Mouse (Mus musculus) intestine, embryonic 16.5 days (tissue): ENCODE results near the gene Map7d1. TPM values are rescaled to one million over a fixed set of nuclear protein-coding genes. Genes with fewer than 3 reads are reported as not detected.

Experiments
- ATAC-seq: fragments of 200-750 bp; cut with Nextera tagmentation; 2 replicates; pipeline ENCODE4 v1.8.0; 2017; ENCODE audit warnings: moderate TSS enrichment, moderate library complexity
- H3K27ac ChIP-seq: fragments of 300-500 bp; sonication (generic); 2 replicates; pipeline ENCODE4 v1.5.1; 2014; ENCODE audit warnings: mild to moderate bottlenecking, low read length
- H3K27me3 ChIP-seq: fragments of 300-500 bp; sonication (generic); replicated peaks from 2 replicates; pipeline ENCODE4 v1.6.1; 2014; ENCODE audit warnings: low read length, control low read depth, mixed read lengths; ENCODE audit not compliant: control insufficient read depth, insufficient read depth
- H3K36me3 ChIP-seq: fragments of 300-500 bp; sonication (generic); 2 replicates; pipeline ENCODE4 v1.6.1; 2014; ENCODE audit warnings: low read length, control low read depth; ENCODE audit not compliant: control insufficient read depth, insufficient read depth
- H3K4me1 ChIP-seq: fragments of 300-500 bp; sonication (generic); 2 replicates; pipeline ENCODE4 v1.6.1; 2014; ENCODE audit warnings: low read length, control low read depth, mixed read lengths; ENCODE audit not compliant: control insufficient read depth, insufficient read depth
- H3K4me2 ChIP-seq: fragments of 300-500 bp; sonication (generic); 2 replicates; pipeline ENCODE4 v1.6.1; 2014; ENCODE audit warnings: low read depth, low read length, control low read depth
- H3K4me3 ChIP-seq: fragments of 300-500 bp; sonication (generic); 2 replicates; pipeline ENCODE4 v1.5.1; 2014; ENCODE audit warnings: mild to moderate bottlenecking, low read length
- H3K9ac ChIP-seq: fragments of 300-500 bp; sonication (generic); 2 replicates; pipeline ENCODE4 v1.6.1; 2014; ENCODE audit warnings: low read depth, low read length
- H3K9me3 ChIP-seq: fragments of 300-500 bp; sonication (generic); 2 replicates; pipeline ENCODE4 v1.6.1; 2016; ENCODE audit warnings: low read length, control low read depth; ENCODE audit not compliant: control insufficient read depth
- WGBS: fragments of 180-500 bp; shearing (Covaris S2); extraction: QIAGEN DNeasy Blood & Tissue Kit; methylation state at CpG from one replicate; pipeline ENCODE4 v1.1.7; 2014; 5-methylcytosine and 5-hydroxymethylcytosine counted together
- polyA plus RNA-seq: library from polyadenylated mRNA; unstranded; fragments of >200 nt; fragmentation: Nextera tagmentation; extraction: Ambion mirVana; gene quantifications from 2 replicates; pipeline ENCODE4 v1.2.1, GENCODE M21; 2015

Gene Map7d1
- 13.1 and 16.7 TPM in 2 replicates for polyA plus RNA-seq

DNA sequence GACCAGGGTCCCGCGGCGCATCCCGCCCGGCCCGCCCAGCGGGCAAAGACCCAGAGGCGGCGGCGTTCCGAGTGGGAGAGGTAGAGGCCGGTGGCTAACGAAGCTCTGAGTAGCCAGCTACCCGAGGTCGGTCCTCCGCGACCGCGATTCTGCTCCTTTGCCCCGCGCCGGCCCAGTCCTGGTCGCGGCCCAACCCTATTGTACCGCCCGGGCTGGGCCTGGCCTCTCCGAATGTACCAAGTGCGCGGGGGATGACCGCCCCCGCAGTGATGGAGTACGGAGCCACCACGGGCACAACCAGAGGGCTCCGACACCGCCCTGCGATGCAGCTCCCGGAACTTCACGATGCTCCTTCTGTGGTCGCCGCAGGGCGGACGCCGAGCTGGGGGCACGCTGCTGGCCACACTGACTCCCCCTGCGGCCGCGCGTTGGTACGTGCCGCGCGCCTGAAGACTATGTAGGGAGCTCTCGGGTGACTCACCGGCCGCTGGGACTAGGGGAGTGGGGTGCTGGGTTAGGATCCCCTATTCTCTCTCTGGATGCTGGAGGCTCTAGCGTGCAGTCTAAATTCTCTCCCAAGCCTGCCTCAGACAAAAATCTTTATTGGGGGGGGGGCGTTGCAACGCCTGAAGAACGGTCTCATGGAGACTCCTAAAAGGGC lies at the start of gene Map7d1:
TSS of gene Map7d1 (minus strand) at position 213 of the 661 bp plus-strand sequence.
- peak within 1 kb of the TSS; percentile 97 for H3K9ac ChIP-seq
- peak; percentile 87 for ATAC-seq
- H3K4me2 ChIP-seq, result peak within 1 kb of the TSS; percentile 88
- under 1% methylated on average over 59 of the region's 59 CpGs for WGBS
- H3K4me3 ChIP-seq, result peak within 1 kb of the TSS; percentile 96
- H3K36me3 ChIP-seq, result no peaks in the 10 kb centered on the region
- peak within 1 kb of the TSS; percentile 90 for H3K27ac ChIP-seq
- H3K27me3 ChIP-seq, result no peaks in the 10 kb centered on the region
- H3K4me1 ChIP-seq, result peaks cover 70% of the 10 kb centered on the region
- no peaks in the 10 kb centered on the region for H3K9me3 ChIP-seq

DNA sequence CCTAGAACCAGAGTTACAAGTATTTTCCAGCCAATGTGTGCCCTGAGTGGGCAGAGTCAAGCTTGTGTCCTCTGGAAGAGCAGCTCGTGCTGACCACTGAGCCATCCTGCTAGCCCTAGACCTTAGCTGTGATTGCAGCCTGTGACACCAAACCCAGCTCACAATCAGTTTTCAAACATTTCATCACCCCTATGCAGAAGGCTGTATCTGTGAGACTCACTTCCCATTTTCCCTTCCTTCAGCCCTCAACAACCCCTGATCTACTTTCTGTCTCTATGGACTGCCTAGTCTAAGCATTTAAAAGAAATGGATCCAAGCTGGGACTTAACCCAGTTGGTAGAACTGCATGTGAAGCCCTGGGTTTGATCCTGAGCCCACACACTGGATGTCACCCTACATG lies 49.3 kb upstream of the Map7d1 start:
- no peak overlapping the region for H3K4me3 ChIP-seq
- peaks cover 27% of the 10 kb centered on the region for H3K27me3 ChIP-seq
- no peak overlapping the region for H3K4me2 ChIP-seq
- no peak overlapping the region for H3K27ac ChIP-seq
- 0 out of 2 replicates have a peak, but pooled peaks cover 7% of the 10 kb centered on the region for H3K9me3 ChIP-seq
- 96% methylated on average over 1 of the region's 1 CpGs for WGBS
- no peaks in the 10 kb centered on the region for H3K36me3 ChIP-seq
- H3K9ac ChIP-seq, result no peak overlapping the region
- peaks cover 11% of the 10 kb centered on the region for H3K4me1 ChIP-seq
- ATAC-seq, result no peak

DNA sequence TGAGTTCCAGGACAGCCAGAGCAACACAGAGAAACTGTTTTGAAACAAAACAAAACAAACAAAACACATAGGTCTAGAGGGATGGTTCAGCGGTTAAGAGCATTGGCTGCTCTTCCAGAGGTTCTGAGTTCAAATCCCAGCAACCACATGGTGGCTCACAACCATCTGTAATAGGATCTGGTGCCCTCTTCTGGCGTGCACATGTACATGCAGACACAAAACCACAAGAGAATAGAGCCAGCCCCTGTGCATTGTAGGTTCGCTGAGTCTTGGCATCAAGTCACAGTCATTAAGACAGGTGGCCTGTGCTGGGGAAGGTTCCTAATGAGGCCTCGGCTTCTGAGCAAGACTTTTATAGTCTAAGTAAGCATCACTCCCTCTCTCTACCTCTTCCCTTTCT lies 47.7 kb upstream of the Map7d1 start:
- 70% methylated on average over 4 of the region's 4 CpGs for WGBS
- no peak overlapping the region for H3K4me2 ChIP-seq

DNA sequence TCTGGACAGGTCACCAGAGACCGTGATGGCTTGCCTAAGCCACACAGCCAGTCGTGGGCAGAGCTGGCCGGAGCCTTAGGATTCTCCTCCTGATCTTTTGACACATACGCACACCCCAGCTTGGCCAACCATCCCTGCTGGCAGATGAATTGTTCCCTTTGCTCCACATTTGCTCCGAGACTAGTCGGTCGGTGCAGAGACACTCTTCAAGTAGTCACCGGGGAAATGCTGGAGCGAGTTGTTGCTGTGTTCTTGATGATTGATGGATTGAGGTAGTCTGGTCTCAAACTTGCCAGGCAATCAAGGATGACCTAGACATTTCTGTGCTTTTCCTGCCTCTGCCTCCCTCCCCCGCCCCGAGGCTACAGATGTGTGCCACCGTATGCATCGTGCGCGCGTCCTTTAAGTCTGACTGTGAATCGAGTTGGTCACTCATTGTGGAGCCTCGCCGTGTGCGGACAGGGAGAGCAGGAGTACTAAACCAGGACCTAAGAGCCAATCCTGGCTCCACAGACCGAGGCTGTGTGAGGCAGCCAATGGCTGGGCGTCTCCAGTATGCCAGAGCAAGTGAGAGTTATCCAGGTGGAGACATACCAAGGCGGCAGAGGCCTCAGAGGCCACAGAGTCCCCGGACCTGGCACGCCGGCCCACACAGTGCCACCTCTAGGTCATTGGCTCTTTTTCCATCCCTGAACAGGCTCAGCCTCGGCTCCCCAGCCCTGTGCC lies 45.6 kb upstream of the Map7d1 start:
- WGBS, result 13% methylated on average over 27 of the region's 27 CpGs
- Histone ChIP-seq H3K9me3 (0 out of 2 replicates have a peak, but pooled peaks cover 7% of the 10 kb centered on the region), H3K27ac (no peak overlapping the region), H3K36me3 (no peaks in the 10 kb centered on the region), H3K4me2 (peak overlapping the region; percentile 80), H3K9ac (peak overlapping the region; percentile 56), H3K4me1 (peaks cover 22% of the 10 kb centered on the region), H3K4me3 (peak overlapping the region; percentile 46), H3K27me3 (peaks cover 34% of the 10 kb centered on the region)
- ATAC-seq, result no peak

More for the DNA sequence above, 47.7 kb upstream of the Map7d1 start:
- Histone ChIP-seq H3K4me3 (no peak overlapping the region), H3K36me3 (no peaks in the 10 kb centered on the region), H3K9ac (no peak overlapping the region), H3K4me1 (peaks cover 15% of the 10 kb centered on the region), H3K9me3 (0 out of 2 replicates have a peak, but pooled peaks cover 7% of the 10 kb centered on the region), H3K27me3 (peaks cover 34% of the 10 kb centered on the region), H3K27ac (no peak overlapping the region)
- no peak for ATAC-seq

DNA sequence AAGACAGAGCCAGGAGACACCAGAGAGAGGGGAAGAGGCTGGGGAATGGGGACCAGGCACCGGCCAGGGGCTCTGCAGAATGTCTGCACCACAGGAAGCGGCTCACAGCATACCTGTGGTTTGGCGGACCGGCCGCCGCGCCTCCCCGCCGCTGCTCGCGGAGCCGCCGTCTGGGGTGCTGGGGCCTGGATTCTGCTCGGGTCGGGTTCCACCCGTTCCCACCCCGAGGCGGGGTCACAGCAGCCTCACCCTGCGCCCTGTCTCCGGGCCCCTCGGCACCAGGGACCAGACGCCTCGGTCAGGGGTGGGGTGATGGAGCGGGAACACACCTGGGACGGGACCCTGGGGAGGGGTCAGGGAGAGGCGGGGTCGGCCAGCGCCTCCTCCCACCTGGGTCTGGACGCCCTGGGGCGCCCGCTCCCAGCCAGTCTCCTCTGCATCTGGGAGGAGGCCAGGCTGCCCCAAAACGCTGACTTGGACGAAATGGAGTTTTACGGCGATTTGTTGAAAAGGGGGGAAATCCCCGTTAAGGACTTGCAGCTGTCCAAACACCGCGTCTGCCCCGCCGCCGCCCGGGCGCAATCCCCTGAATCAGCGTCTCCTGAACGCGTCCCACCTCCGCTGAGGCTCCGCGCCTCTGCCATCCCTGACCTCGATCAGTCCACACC lies 44.9 kb upstream of the Map7d1 start:
- Histone ChIP-seq H3K4me3 (peak overlapping the region; percentile 46), H3K9ac (peak overlapping the region; percentile 56), H3K27ac (no peak overlapping the region), H3K4me2 (peak overlapping the region; percentile 80), H3K9me3 (0 out of 2 replicates have a peak, but pooled peaks cover 5% of the 10 kb centered on the region), H3K27me3 (peaks cover 34% of the 10 kb centered on the region), H3K4me1 (peaks cover 27% of the 10 kb centered on the region), H3K36me3 (no peaks in the 10 kb centered on the region)
- WGBS, result under 1% methylated on average over 48 of the region's 50 CpGs
- ATAC-seq, result peak; percentile 30

DNA sequence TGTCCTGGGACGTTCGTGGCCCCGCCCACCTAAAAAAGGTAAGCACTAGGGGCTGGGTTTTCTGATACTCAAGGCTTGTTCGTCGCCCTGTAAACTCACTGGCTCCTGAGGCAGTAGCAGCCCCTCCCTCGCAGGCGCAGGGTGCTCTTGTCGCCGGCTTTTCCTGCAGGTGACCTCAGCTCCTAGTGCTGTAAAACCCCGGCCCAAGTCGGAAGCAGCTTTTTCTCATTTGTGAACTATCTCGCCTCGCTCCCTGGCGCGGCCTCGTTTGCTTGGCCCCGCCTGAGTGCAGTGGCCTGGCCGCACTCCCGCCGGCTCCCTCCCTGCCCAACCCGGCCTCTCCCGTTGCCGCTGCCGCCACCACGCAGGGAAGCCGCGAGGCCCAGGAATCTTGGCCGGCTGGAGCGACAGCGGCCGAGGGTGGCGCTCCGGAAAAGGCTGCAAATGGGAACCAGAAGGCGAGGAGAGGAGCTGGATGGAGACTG lies 40.5 kb upstream of the Map7d1 start:
- Histone ChIP-seq H3K36me3 (no peaks in the 10 kb centered on the region), H3K9me3 (no peaks in the 10 kb centered on the region), H3K27me3 (peaks cover 29% of the 10 kb centered on the region), H3K9ac (peak overlapping the region; percentile 60), H3K27ac (no peak overlapping the region; the same call in 1 of the 2 replicates), H3K4me3 (peak overlapping the region; percentile 38), H3K4me2 (peak overlapping the region; percentile 61), H3K4me1 (peaks cover 27% of the 10 kb centered on the region)
- ATAC-seq, result peak; percentile 76
- whole genome bisulfite sequencing, result under 1% methylated on average over 34 of the region's 34 CpGs

DNA sequence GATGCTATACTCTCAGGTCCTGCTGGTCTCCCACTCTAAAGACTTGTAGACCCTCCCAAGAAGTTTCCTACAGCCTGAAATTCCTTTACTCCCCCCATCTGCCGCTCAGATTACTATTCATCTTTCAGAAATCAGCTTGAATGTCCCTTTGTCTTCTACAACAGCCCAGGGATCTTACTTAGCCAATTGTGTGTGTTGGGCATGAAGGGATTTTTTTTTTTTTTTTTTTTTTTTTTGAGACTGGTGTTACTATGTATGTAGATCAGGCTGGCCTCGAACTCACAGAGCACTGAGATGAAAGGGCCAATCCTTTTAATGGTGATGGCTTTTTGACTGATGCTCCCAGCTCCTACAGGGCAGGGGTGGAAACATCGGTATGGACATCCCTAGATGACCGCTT lies 39.8 kb upstream of the Map7d1 start:
- no peaks in the 10 kb centered on the region for H3K9me3 ChIP-seq
- peaks cover 21% of the 10 kb centered on the region for H3K4me1 ChIP-seq
- no peak overlapping the region for H3K9ac ChIP-seq
- H3K27me3 ChIP-seq, result peaks cover 22% of the 10 kb centered on the region
- ATAC-seq, result no peak
- H3K36me3 ChIP-seq, result no peaks in the 10 kb centered on the region
- WGBS, result 46% methylated on average over 4 of the region's 4 CpGs
- no peak overlapping the region for H3K4me2 ChIP-seq
- no peak overlapping the region for H3K27ac ChIP-seq
- H3K4me3 ChIP-seq, result no peak overlapping the region

DNA sequence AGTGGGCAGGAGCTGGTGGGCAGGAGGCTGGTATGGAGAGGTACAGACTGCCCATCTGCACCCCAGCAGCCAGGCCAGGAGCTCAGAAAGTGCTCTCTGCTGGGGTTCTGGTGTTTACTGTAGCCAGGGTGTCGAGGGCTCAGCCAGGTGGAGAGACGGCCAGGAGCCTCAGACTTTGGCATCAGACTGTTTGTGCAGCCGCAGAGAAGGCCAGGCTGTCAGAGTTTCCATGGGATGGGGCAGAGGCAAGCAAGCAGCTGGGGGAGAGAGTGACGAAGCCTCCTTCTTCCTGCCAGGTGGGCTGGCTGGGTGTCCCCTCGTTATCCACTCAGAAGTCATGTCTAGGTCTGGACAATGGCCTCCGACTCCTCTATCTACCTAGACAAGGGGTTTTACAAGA lies 39.0 kb upstream of the Map7d1 start:
- Histone ChIP-seq H3K4me2 (no peak overlapping the region), H3K36me3 (no peaks in the 10 kb centered on the region), H3K4me3 (no peak overlapping the region), H3K27ac (no peak overlapping the region), H3K9me3 (no peaks in the 10 kb centered on the region), H3K9ac (no peak overlapping the region), H3K27me3 (peaks cover 14% of the 10 kb centered on the region), H3K4me1 (peaks cover 13% of the 10 kb centered on the region)
- 62% methylated on average over 6 of the region's 6 CpGs for WGBS
- no peak for ATAC-seq

DNA sequence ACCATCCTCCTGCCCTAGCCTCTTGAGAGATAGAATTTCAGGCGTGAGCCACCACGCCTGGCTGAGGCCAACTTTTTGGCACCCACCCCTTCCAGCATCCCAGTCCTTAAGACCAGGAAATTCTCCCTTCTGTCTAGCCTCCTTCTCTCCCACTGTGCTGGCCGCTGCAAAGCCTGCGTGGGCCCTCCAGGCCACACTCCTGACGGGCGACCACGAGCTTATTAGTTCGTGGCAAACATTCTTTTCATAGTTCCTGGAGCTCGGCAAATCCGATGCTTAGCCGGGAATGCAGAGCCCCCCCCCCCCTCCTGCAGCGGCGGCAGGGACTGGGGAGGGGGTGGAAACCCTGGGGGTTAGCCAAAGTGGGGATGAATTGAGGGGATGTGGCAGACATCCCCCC lies 35.1 kb upstream of the Map7d1 start:
- H3K4me1 ChIP-seq, result peaks cover 6% of the 10 kb centered on the region
- no peaks in the 10 kb centered on the region for H3K9me3 ChIP-seq
- no peak overlapping the region for H3K4me2 ChIP-seq
- WGBS, result 22% methylated on average over 13 of the region's 13 CpGs
- H3K9ac ChIP-seq, result no peak overlapping the region
- H3K4me3 ChIP-seq, result no peak overlapping the region
- ATAC-seq, result no peak
- H3K27ac ChIP-seq, result no peak overlapping the region
- peaks cover 38% of the 10 kb centered on the region for H3K27me3 ChIP-seq
- no peaks in the 10 kb centered on the region for H3K36me3 ChIP-seq
